Mouse (Mus musculus) layer of hippocampus, adult 2 months (tissue): ENCODE measurements around the gene Slc5a11. TPM values are rescaled to one million over a fixed set of nuclear protein-coding genes. Genes with fewer than 3 reads are reported as not detected.

Experiments used
- DNase-seq, 2 experiments: peaks; one replicate each; pipeline ENCODE4 v3.0.0; 2022; ENCODE audit warnings: low spot score in 2 of 2
- H3K27ac ChIP-seq: fragments of 200-600 bp; 2 replicates; pipeline ENCODE4 v1.8.1; 2022
- H3K4me3 ChIP-seq: fragments of 200-600 bp; 2 replicates; pipeline ENCODE4 v1.8.1; 2022; ENCODE audit warnings: mild to moderate bottlenecking
- CTCF ChIP-seq: fragments of 200-600 bp; conservative IDR thresholded peaks from 2 replicates; pipeline ENCODE4 v1.8.1; 2022; ENCODE audit warnings: antibody characterized with exemption, mild to moderate bottlenecking, moderate library complexity
- total RNA-seq, 2 experiments: library from RNA; stranded (reverse); gene quantifications; 2 replicates each; pipeline ENCODE4 v1.2.3; 2021

Gene Slc5a11
- total RNA-seq, 2 experiments from 2014 or later = 0.59 to 1.5 TPM

DNA sequence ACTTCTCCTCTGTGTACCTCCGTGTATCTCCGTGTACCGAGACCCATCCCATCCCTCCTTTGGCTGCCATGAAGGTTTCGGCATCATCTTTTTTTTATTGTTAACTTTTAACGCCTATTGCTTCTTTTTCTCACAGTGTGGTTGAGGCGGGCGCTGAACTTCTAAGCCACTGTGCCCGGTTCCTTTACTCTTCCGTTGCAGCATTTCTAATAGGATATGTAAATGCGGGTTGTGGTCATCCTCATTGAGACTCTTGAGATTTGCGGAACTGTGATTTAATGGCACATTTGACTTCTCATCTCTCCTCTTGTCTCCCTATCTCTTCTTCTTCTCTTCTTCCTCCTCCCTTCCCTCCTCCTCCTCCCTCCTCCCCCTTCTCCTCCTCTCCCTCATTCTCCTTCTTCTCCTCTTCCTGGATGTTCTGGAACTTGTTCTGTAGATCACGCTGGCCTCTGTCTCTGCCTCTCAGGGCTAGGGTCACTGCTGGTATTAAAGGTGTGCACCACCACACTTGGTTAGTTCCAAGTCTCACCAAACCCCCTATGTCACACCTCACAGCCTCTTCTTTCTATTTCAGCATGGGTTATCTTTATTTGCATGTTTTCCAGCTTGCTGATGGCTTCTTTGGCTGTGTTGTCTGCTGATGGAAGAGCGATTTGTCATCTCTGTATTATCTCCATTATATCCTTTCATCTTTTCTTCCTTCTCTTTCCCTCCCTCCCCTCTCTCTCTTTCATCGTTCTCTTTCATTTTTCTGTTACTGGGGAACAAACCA lies 39.8 kb downstream of the Slc5a11 start:
- TF ChIP-seq CTCF = no peak
- no peak overlapping the region for H3K27ac ChIP-seq
- DNase-seq = no peak
- no peak overlapping the region for H3K4me3 ChIP-seq

GRCm38 (mm10) chr7:123258103-123258502 lies 43.5 kb downstream of the Slc5a11 start:
- Histone ChIP-seq H3K4me3 (no peak overlapping the region), H3K27ac (no peak overlapping the region)
- no peak for DNase-seq
- TF ChIP-seq CTCF = no peak

DNA sequence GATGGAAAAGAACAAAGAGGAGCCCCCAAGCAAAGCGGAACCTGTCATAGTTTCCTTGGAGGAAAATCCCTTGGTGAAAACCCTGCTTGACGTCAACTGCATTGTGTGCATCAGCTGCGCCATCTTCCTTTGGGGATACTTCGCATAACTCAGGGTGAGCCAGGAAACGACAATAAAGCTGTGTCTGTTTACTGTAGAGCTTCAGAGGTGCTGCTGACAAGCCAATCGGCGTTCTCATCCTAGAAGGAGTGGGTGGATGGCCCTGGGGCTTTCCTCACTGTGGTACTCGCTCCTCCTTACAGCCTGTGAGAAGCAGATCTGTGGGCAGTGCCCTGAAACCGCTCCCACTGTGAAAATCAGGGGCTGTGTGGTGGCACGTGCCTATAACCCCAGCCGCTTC lies 58.5 kb downstream of the Slc5a11 start:
- no peak overlapping the region for H3K4me3 ChIP-seq
- no peak overlapping the region for H3K27ac ChIP-seq
- no peak for DNase-seq
- TF ChIP-seq CTCF = no peak

DNA sequence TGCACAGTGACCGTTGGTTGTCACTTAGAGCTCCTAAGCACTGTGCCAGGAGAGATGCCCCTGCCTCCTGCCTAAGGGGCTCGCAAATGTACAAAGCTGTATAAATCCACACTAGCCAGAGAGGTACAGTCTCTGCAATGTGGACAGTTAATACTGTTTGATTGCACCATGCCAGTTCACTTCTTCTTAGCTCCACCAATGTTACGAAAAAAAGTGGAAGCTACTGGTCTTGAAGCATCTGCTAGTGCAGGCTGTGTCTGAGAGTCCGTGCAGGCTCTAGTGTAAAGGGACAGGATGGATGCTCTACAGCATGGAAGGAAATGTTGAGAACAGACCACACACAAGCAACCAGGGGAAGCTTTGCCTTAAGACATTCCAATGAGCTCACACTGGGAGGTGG lies 62.0 kb downstream of the Slc5a11 start:
- Histone ChIP-seq H3K27ac (no peak overlapping the region), H3K4me3 (no peak overlapping the region)
- TF ChIP-seq CTCF = no peak
- no peak for DNase-seq

DNA sequence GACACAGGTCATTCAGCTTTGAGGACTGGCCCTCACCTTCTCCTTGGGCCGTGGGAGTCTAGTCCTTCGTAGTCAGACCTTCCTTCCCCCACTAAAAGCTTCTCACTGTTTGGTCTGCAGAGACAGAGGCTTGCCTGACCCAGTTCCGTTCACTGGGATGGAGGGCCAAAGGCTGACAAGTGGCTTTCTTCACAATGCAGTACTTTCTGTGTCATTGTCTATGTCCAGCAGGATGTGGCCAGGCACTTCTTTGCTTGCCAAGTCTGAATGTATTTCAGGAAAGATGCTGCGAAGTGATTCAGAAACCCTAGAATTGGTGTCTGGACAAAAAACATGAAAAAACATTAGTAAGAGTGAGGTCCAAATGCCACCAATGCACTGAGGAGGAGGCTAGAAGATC lies 65.2 kb downstream of the Slc5a11 start:
- H3K4me3 ChIP-seq = no peak overlapping the region
- H3K27ac ChIP-seq = peak overlapping the region; percentile 56; the same call in 1 of the 2 replicates
- no peak for TF ChIP-seq CTCF
- DNase-seq = no peak

DNA sequence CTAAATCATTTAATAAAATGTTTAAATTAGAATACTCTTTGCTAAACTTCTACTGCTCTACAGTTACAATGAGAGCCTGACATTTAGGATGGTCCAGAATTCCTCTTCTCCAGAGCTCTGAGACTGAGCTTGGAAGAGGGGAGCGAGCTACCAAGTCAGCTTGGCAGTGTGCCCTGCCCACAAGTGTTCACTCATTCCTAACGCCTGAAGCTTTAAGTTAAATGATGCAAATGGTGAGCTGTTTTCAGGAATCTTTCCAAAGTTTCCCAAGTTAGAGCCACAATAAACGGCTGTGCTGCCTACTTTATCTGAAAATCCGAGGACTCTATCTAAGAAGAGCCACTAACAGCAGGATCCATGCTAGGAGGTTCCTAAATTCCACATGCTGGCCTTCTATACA lies 69.2 kb downstream of the Slc5a11 start:
- no peak for DNase-seq
- Histone ChIP-seq H3K4me3 (no peak overlapping the region), H3K27ac (no peak overlapping the region)
- TF ChIP-seq CTCF = no peak

- peak overlapping the region; percentile 89 for H3K27ac ChIP-seq
- no peak for TF ChIP-seq CTCF
These were observed 71.3 kb downstream of the Slc5a11 start for GRCm38 (mm10) chr7:123285896-123286295.

DNA sequence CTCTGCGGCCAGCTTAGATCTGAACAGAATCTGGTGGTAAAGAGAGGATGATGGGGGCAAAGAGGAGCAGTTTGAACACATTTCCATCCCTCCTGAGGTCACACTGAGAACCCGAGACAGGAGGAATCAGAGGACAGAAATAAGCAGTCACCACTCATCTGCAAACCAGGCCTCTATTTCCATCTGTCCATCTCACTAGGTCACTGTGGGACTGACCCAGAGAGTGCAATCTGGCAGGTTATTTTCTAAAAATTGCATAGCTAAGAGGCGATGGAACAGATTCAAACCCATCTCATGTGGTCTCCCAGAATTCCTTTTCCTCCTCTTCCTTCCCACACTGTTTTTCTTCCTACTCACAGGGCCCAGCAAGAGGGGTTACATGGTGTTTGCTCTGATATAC lies 73.3 kb downstream of the Slc5a11 start:
- TF ChIP-seq CTCF = no peak
- no peak for DNase-seq
- H3K4me3 ChIP-seq = no peak overlapping the region
- H3K27ac ChIP-seq = peak overlapping the region; percentile 89

More at GRCm38 (mm10) chr7:123285896-123286295, 71.3 kb downstream of the Slc5a11 start:
- no peak for DNase-seq
- no peak overlapping the region for H3K4me3 ChIP-seq

- no peak for DNase-seq
These were observed 74.6 kb downstream of the Slc5a11 start for GRCm38 (mm10) chr7:123289176-123289575.

GRCm38 (mm10) chr7:123291942-123292341 lies 77.4 kb downstream of the Slc5a11 start:
- Histone ChIP-seq H3K27ac (no peak overlapping the region), H3K4me3 (no peak overlapping the region)
- no peak for TF ChIP-seq CTCF
- no peak for DNase-seq

More at GRCm38 (mm10) chr7:123289176-123289575, 74.6 kb downstream of the Slc5a11 start:
- Histone ChIP-seq H3K27ac (peak overlapping the region; percentile 89; the same call in 1 of the 2 replicates), H3K4me3 (no peak overlapping the region)
- no peak for TF ChIP-seq CTCF

DNA sequence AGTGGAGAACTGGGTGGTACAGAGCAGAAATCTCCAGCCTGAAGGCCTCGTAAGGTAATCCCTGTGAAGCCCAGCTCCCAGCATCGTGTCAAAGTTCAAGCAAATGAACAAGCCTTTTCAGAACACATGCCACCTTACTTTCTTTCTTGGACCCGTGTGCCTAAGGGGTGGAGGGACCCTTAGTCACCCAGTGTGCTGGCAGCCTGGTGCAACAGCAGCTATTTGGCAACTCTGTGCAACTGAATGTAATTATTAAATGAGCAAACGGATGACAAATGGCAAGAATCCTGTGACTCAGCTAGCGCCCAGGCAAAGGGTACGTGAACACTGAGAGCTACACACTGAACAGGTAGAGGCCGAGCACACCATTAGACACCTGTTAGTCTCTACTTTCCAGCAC lies 79.3 kb downstream of the Slc5a11 start:
- TF ChIP-seq CTCF = no peak
- Histone ChIP-seq H3K27ac (peak overlapping the region; percentile 86), H3K4me3 (no peak overlapping the region)
- DNase-seq = no peak

DNA sequence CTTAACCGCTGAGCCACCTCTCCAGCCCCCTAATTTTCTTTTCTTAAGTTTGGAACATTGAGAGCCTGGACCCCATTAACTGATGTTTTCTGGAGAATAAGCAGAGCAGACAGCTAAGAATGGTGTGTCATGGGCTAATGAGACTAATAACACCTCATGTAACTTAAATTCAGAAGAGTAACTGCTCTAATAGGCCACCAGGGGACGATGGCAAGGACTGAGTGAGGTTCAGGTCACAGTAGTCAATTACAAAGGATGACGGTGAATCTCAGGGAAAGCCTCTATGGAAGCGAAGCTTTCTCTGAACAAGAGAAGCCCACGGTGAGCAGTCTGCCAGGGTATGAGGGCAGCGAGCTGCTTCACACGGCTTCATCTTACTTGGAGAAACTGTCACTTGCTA lies 80.8 kb downstream of the Slc5a11 start:
- no peak overlapping the region for H3K4me3 ChIP-seq
- H3K27ac ChIP-seq = peak overlapping the region; percentile 86
- TF ChIP-seq CTCF = peak; percentile 43
- no peak for DNase-seq

DNA sequence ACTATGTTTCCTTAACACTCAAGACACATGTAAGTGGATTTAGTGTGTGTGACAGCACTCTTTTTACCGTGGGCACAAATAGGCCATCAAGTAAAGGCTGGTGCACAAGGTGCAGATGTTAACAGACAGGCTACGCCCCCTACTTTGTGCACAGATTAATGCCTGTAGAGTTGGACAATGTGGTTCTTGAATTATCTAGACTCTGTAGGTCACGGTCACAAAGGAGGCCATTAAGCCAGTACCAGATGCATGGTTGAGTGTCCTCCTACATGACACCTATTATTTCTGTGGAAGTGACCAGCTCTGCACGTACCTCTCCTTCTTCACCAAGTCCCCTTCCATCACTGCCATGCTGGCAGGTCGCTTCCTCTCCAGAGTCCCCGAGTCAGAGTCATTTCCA lies 81.5 kb downstream of the Slc5a11 start:
- no peak for TF ChIP-seq CTCF
- Histone ChIP-seq H3K27ac (no peak overlapping the region; the same call in 1 of the 2 replicates), H3K4me3 (no peak overlapping the region)
- no peak for DNase-seq

DNA sequence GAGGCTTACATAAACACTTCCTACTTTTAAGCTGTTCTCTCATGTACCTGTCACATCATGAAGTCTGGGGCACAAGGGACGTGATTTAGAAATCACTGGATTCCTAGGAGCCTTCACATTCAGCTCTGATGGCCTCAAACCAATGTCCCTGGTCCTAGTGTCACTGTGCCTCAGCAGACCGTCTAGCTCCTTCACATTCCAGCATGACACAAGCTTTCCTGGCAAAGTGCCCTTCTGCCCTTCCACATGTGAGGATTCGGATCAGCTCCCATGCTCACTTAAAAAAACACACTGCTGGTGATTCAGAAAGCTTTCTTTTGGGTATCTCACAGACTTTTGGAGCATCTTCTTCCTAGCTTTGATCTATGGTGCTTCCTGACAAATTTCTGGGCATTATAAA lies 83.6 kb downstream of the Slc5a11 start:
- Histone ChIP-seq H3K27ac (peak overlapping the region; percentile 66), H3K4me3 (no peak overlapping the region)
- TF ChIP-seq CTCF = no peak
- DNase-seq = peak in 1 of 2 experiments; percentile 23

- no peak for DNase-seq
These were observed 85.7 kb downstream of the Slc5a11 start for GRCm38 (mm10) chr7:123300258-123300657.

More at GRCm38 (mm10) chr7:123300258-123300657, 85.7 kb downstream of the Slc5a11 start:
- TF ChIP-seq CTCF = no peak
- H3K4me3 ChIP-seq = no peak overlapping the region
- H3K27ac ChIP-seq = no peak overlapping the region
